Mouse (Mus musculus) lung, postnatal 0 days (tissue): ENCODE data around the gene Ltv1. TPM values are rescaled to one million over a fixed set of nuclear protein-coding genes. Genes with fewer than 3 reads are reported as not detected.

Experiments
- ATAC-seq: fragments of 200-750 bp; cut with Nextera tagmentation; 2 replicates; pipeline ENCODE4 v1.8.0; 2017; ENCODE audit warnings: moderate library complexity
- DNase-seq: peaks from one replicate; pipeline ENCODE4 v3.0.0-alpha.2; 2016; ENCODE audit warnings: low spot score
- H3K27ac ChIP-seq: fragments of 300-500 bp; sonication (generic); 2 replicates; pipeline ENCODE4 v1.5.1; 2014; ENCODE audit warnings: antibody characterized with exemption, mild to moderate bottlenecking, low read length, mixed read lengths
- H3K27me3 ChIP-seq: fragments of 300-500 bp; sonication (generic); replicated peaks from 2 replicates; pipeline ENCODE4 v1.6.1; 2014; ENCODE audit warnings: low read length, mixed read lengths; ENCODE audit not compliant: insufficient read depth
- H3K36me3 ChIP-seq: fragments of 300-500 bp; sonication (generic); 2 replicates; pipeline ENCODE4 v1.6.1; 2014; ENCODE audit warnings: low read length, mixed read lengths; ENCODE audit not compliant: insufficient read depth
- H3K4me1 ChIP-seq: fragments of 300-500 bp; sonication (generic); 2 replicates; pipeline ENCODE4 v1.6.1; 2014; ENCODE audit warnings: antibody characterized with exemption, low read depth, low read length, mixed read lengths; ENCODE audit not compliant: insufficient read depth
- H3K4me2 ChIP-seq: fragments of 300-500 bp; sonication (generic); replicated peaks from 2 replicates; pipeline ENCODE4 v1.6.1; 2014; ENCODE audit warnings: low read depth, mild to moderate bottlenecking, low read length, moderate library complexity, mixed read lengths
- H3K4me3 ChIP-seq: fragments of 300-500 bp; sonication (generic); 2 replicates; pipeline ENCODE4 v1.5.1; 2014; ENCODE audit warnings: low read depth, low read length
- H3K9ac ChIP-seq: fragments of 300-500 bp; sonication (generic); replicated peaks from 2 replicates; pipeline ENCODE4 v1.6.1; 2014; ENCODE audit warnings: low read depth, mild to moderate bottlenecking
- H3K9me3 ChIP-seq: fragments of 300-500 bp; sonication (generic); 2 replicates; pipeline ENCODE4 v1.6.1; 2016; ENCODE audit warnings: low read length, mixed read lengths
- CTCF ChIP-seq: IDR thresholded peaks from 2 replicates; pipeline ENCODE4 v1.5.1; 2016; ENCODE audit warnings: antibody characterized with exemption, mild to moderate bottlenecking
- EP300 ChIP-seq: IDR thresholded peaks from 2 replicates; pipeline ENCODE4 v1.6.1; 2016; ENCODE audit warnings: antibody characterized with exemption, mild to moderate bottlenecking, control low read depth
- WGBS: fragments of 180-500 bp; shearing (Covaris S2); extraction: QIAGEN DNeasy Blood & Tissue Kit; methylation state at CpG from one replicate; pipeline ENCODE4 v1.1.7; 2014; 5-methylcytosine and 5-hydroxymethylcytosine counted together
- polyA plus RNA-seq: library from polyadenylated mRNA; unstranded; fragments of >200 nt; fragmentation: Nextera tagmentation; extraction: Ambion mirVana; gene quantifications from 2 replicates; pipeline ENCODE4 v1.2.1, GENCODE M21; 2015

Gene Ltv1
- polyA plus RNA-seq, 1 experiment from 2014 or later, result 32.2 TPM

GRCm38 (mm10) chr10:13233143-13233622 lies 40.2 kb upstream of the Ltv1 start:
- WGBS, result 83% methylated on average over 2 of the region's 2 CpGs
- no peak for ATAC-seq

DNA sequence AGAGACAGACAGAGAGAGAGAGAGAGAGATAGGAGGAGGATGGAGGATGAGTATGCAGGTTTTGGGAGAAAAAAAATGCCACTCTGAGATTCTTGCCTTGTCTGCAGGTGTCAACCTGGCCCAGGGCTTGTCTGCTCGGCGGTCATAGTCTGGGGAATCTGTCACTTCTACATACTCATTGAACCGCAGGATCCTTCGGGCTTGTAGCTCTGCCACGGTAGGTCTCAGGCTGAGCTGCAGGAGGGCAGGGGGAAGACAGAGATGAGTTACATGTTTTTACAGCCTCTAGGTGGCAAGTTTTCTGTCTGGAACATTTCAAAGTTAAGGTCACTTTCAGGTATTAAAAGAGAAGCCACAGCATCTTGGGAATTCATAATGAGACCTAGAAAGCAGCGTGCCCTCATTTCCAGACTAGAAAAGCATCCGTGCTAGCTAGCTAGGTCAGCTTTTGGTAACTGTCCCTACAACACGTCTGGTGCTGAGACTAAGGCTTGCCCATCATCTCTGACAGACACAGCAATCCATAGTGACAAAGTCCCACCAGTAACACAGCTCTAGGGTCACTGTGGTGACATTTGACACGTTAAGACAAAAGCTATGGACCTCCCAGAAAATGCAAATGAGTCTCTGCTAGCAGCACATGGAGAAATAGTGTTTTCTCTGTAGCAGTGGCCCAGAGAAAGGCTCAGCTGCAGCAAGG lies 39.6 kb upstream of the Ltv1 start:
- no peak for DNase-seq
- Histone ChIP-seq H3K9ac (no peak overlapping the region), H3K27me3 (no peaks in the 10 kb centered on the region), H3K4me1 (no peaks in the 10 kb centered on the region), H3K4me2 (no peak overlapping the region), H3K9me3 (no peaks in the 10 kb centered on the region), H3K27ac (no peak overlapping the region), H3K36me3 (peaks cover 6% of the 10 kb centered on the region), H3K4me3 (no peak overlapping the region)
- ATAC-seq, result no peak
- TF ChIP-seq CTCF (no peak), EP300 (no peak)
- 70% methylated on average over 9 of the region's 9 CpGs for WGBS

More at GRCm38 (mm10) chr10:13233143-13233622, 40.2 kb upstream of the Ltv1 start:
- peaks cover 6% of the 10 kb centered on the region for H3K36me3 ChIP-seq
- no peak for DNase-seq
- no peak overlapping the region for H3K27ac ChIP-seq
- no peak overlapping the region for H3K4me2 ChIP-seq
- no peaks in the 10 kb centered on the region for H3K27me3 ChIP-seq
- H3K9me3 ChIP-seq, result no peaks in the 10 kb centered on the region
- no peak for TF ChIP-seq EP300
- TF ChIP-seq CTCF, result no peak
- no peak overlapping the region for H3K9ac ChIP-seq
- no peak overlapping the region for H3K4me3 ChIP-seq
- H3K4me1 ChIP-seq, result no peaks in the 10 kb centered on the region

DNA sequence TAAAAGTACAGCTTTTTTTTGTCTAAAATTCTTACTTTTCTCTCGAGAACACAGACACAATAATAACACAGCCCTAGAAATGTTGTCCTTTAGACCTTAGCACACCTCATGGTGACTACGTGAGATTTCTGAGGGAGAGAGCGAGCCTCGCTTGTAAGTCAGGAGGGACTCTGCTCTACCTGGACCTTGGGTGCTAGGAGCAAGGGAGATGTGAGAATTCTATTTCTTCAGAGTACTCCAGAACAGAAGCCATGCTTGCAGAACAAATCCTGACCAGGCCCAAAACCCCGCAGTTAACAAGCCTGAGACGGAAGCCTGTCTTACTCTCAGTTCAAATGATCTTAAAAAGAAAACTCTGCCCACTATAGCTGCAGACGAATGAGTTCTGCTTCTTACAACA lies 37.7 kb upstream of the Ltv1 start:
- 91% methylated on average over 7 of the region's 7 CpGs for WGBS

GRCm38 (mm10) chr10:13225377-13226063 lies 32.6 kb upstream of the Ltv1 start:
- ATAC-seq (no peak), DNase-seq (no peak)
- WGBS, result 78% methylated on average over 7 of the region's 7 CpGs
- peaks cover 8% of the 10 kb centered on the region for H3K36me3 ChIP-seq
- no peak overlapping the region for H3K4me3 ChIP-seq
- no peak overlapping the region for H3K9ac ChIP-seq
- H3K27ac ChIP-seq, result no peak overlapping the region
- H3K9me3 ChIP-seq, result no peaks in the 10 kb centered on the region
- TF ChIP-seq EP300 (no peak), CTCF (no peak)
- no peak overlapping the region for H3K4me2 ChIP-seq
- no peaks in the 10 kb centered on the region for H3K27me3 ChIP-seq
- H3K4me1 ChIP-seq, result no peaks in the 10 kb centered on the region

More for the DNA sequence above, 37.7 kb upstream of the Ltv1 start:
- H3K27me3 ChIP-seq, result no peaks in the 10 kb centered on the region
- H3K4me1 ChIP-seq, result no peaks in the 10 kb centered on the region
- H3K9ac ChIP-seq, result no peak overlapping the region
- peaks cover 6% of the 10 kb centered on the region for H3K36me3 ChIP-seq
- H3K9me3 ChIP-seq, result no peaks in the 10 kb centered on the region
- H3K4me2 ChIP-seq, result no peak overlapping the region
- no peak overlapping the region for H3K4me3 ChIP-seq
- TF ChIP-seq CTCF (no peak), EP300 (no peak)
- H3K27ac ChIP-seq, result no peak overlapping the region
- ATAC-seq (no peak), DNase-seq (no peak)

GRCm38 (mm10) chr10:13222135-13222534 lies 29.2 kb upstream of the Ltv1 start:
- 79% methylated on average over 3 of the region's 3 CpGs for WGBS
- no peak overlapping the region for H3K27ac ChIP-seq
- DNase-seq (no peak), ATAC-seq (no peak)
- H3K4me1 ChIP-seq, result no peaks in the 10 kb centered on the region
- no peaks in the 10 kb centered on the region for H3K27me3 ChIP-seq
- H3K9me3 ChIP-seq, result no peaks in the 10 kb centered on the region
- H3K4me3 ChIP-seq, result no peak overlapping the region
- TF ChIP-seq EP300 (no peak), CTCF (no peak)
- H3K9ac ChIP-seq, result no peak overlapping the region
- peaks cover 8% of the 10 kb centered on the region; the same call in 1 of the 2 replicates for H3K36me3 ChIP-seq
- no peak overlapping the region for H3K4me2 ChIP-seq

DNA sequence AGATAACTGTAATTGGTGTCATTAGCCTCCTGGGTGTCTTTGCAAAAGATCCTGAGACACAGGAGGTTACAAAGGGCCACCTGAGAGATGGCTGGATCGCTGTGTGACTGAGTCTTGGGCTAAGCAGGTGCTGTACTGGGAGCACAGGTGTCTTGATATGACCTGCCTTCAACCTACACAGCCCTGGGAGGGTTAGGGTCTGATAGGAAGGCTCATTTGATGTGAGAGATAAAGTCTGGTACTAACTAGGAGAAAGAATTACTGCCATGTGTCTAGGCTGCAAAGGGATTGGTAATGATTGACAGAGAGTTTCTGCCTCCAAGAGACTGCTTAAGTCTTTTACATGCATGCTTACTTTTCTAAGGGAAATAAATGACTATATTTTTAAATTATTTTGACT lies 27.1 kb upstream of the Ltv1 start:
- 51% methylated on average over 1 of the region's 1 CpGs for WGBS
- Histone ChIP-seq H3K36me3 (peaks cover 8% of the 10 kb centered on the region; the same call in 1 of the 2 replicates), H3K9me3 (no peaks in the 10 kb centered on the region), H3K4me3 (no peak overlapping the region), H3K27ac (no peak overlapping the region), H3K4me1 (no peaks in the 10 kb centered on the region), H3K27me3 (no peaks in the 10 kb centered on the region), H3K9ac (no peak overlapping the region), H3K4me2 (no peak overlapping the region)
- ATAC-seq, result no peak
- no peak for TF ChIP-seq EP300
- no peak for TF ChIP-seq CTCF
- no peak for DNase-seq
